30 mouse cellular contexts compared by ENCODE assay signal in the genomic region with DNA sequence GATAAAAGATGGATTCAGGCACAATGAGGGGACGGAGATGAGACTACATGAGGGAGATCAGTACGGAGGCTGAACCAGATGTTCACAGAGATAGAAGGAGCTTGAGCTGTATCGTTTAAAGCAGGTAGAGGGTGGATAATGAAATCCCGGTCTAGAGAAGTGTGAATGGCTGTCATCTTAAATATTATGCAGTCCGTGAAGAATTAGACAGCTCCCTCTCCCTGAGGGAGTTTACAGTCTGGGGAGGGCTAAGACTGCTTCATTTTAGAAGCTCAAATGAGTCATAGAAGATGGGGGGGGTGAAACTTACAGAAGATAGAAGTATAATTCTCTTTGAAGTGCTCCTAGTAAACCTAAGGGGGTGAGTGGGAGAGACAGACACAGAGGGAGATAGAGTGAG.
DNase-seq lines count a peak whose midpoint lies in the region; ATAC-seq and TF ChIP-seq lines count a peak whose summit lies in the region.
"Had no signal": no experiment of that assay in that cellular context is flagged by ENCODE, and none has a peak within 500 bp of the region (broad histone marks: within the 10 kb centered on the region; RNA-seq: fewer than 3 reads in every experiment).

No protein-coding gene starts in this region.

- 80% methylated on average over 5 of the region's 5 CpGs for WGBS in forebrain, postnatal 0 days
- 77% methylated on average over 5 of the region's 5 CpGs for WGBS in forebrain, embryonic 15.5 days

- H3K4me3 ChIP-seq in forebrain, postnatal 0 days (ENCODE audit: low read depth, low read length), result no peak overlapping the region
- H3K4me3 ChIP-seq in forebrain, embryonic 15.5 days, result no peak overlapping the region
- H3K4me3 ChIP-seq: embryonic facial prominence, embryonic 13.5 days; forebrain, embryonic 10.5 days; heart, embryonic 13.5 days; hindbrain, embryonic 15.5 days; kidney, embryonic 15.5 days; liver, embryonic 12.5 days; myocyte; neural tube, embryonic 12.5 days had no signal

- no peak overlapping the region for H3K27ac ChIP-seq in forebrain, postnatal 0 days (ENCODE audit: low read depth, low read length)
- no peak overlapping the region for H3K27ac ChIP-seq in forebrain, embryonic 15.5 days (replicated peaks)
- H3K27ac ChIP-seq: embryonic facial prominence, embryonic 13.5 days; forebrain, embryonic 10.5 days; heart, embryonic 13.5 days; hindbrain, embryonic 15.5 days; kidney, embryonic 15.5 days; liver, embryonic 12.5 days; macrophage; neural tube, embryonic 12.5 days had no signal

- ATAC-seq in forebrain, postnatal 0 days, result peak; percentile 27; the same call in 1 of the 2 replicates
- no peak; the same call in 1 of the 2 replicates for ATAC-seq in forebrain, embryonic 15.5 days (replicated peaks)
- ATAC-seq: forebrain, embryonic 16.5 days; inflammation-experienced regulatory T-cells, adult 6 months; liver, embryonic 12.5 days; liver, postnatal 0 days; Patski had no signal

- no peak overlapping the region for H3K4me2 ChIP-seq in forebrain, postnatal 0 days (ENCODE audit: low read depth)
- H3K4me2 ChIP-seq in forebrain, embryonic 15.5 days (replicated peaks), result no peak overlapping the region
- H3K4me2 ChIP-seq: embryonic facial prominence, embryonic 13.5 days; heart, embryonic 13.5 days; hindbrain, embryonic 15.5 days; kidney, embryonic 15.5 days; liver, embryonic 12.5 days; neural tube, embryonic 12.5 days had no signal

- no peak for DNase-seq in forebrain, postnatal 0 days
- peak; percentile 6 to 34 for DNase-seq in left cerebral cortex, postnatal 14 days (ENCODE audit: low spot score in 2 of 2)
- no peak for DNase-seq in left cerebral cortex, postnatal 4 days
- peak; percentile 28 for DNase-seq in right cerebral cortex, adult 18-20 months
- no peak for DNase-seq in right cerebral cortex, postnatal 10 days (ENCODE audit: low spot score in 2 of 2)
- DNase-seq in telencephalon, adult 2 months (ENCODE audit: low read depth, low spot score), result peak; percentile 49
- DNase-seq in kidney, adult 11 months, result no peak
- DNase-seq: adrenal gland, postnatal 10 days; cerebellum, adult 11-12 months; cerebellum, adult 9-11 months; gastrocnemius, postnatal 10 days; heart, postnatal 10 days; kidney, adult 18-20 months; kidney, postnatal 25 days; liver, postnatal 0 days; right cerebral cortex, postnatal 4 days had no signal

- H3K27me3 ChIP-seq in forebrain, postnatal 0 days (ENCODE audit: insufficient read depth, low read length), result no peaks in the 10 kb centered on the region
- H3K27me3 ChIP-seq in forebrain, embryonic 15.5 days, result no peaks in the 10 kb centered on the region
- H3K27me3 ChIP-seq: embryonic facial prominence, embryonic 13.5 days; heart, embryonic 13.5 days; hindbrain, embryonic 15.5 days; kidney, embryonic 15.5 days; liver, embryonic 12.5 days; neural tube, embryonic 12.5 days; Patski had no signal

- H3K36me3 ChIP-seq in forebrain, postnatal 0 days (ENCODE audit: insufficient read depth), result no peaks in the 10 kb centered on the region
- no peaks in the 10 kb centered on the region for H3K36me3 ChIP-seq in forebrain, embryonic 15.5 days
- H3K36me3 ChIP-seq: embryonic facial prominence, embryonic 13.5 days; forebrain, embryonic 10.5 days; G1E; heart, embryonic 13.5 days; hindbrain, embryonic 15.5 days; kidney, embryonic 15.5 days; liver, embryonic 12.5 days; neural tube, embryonic 12.5 days had no signal

- no peaks in the 10 kb centered on the region for H3K4me1 ChIP-seq in forebrain, postnatal 0 days (ENCODE audit: insufficient read depth)
- no peaks in the 10 kb centered on the region for H3K4me1 ChIP-seq in forebrain, embryonic 15.5 days
- H3K4me1 ChIP-seq: embryonic facial prominence, embryonic 13.5 days; forebrain, embryonic 10.5 days; heart, embryonic 13.5 days; hindbrain, embryonic 15.5 days; kidney, embryonic 15.5 days; liver, embryonic 12.5 days; neural tube, embryonic 12.5 days had no signal

- TF ChIP-seq CTCF in forebrain, postnatal 0 days (IDR thresholded peaks at IDR 0.05; ENCODE audit: low read depth), result no peak

- intact Hi-C loops in left cerebral cortex, postnatal 14 days (cut with DNase I), result no loop called here
- intact Hi-C loops in left cerebral cortex, postnatal 4 days (cut with DNase I), result no loop called here

- no peak overlapping the region for H3K9ac ChIP-seq in forebrain, postnatal 0 days
- no peak overlapping the region for H3K9ac ChIP-seq in forebrain, embryonic 15.5 days (replicated peaks)
- H3K9ac ChIP-seq: embryonic facial prominence, embryonic 13.5 days; heart, embryonic 13.5 days; hindbrain, embryonic 15.5 days; kidney, embryonic 15.5 days; liver, embryonic 12.5 days; liver, postnatal 0 days; neural tube, embryonic 12.5 days had no signal

- H3K9me3 ChIP-seq in forebrain, postnatal 0 days (ENCODE audit: low read length), result no peaks in the 10 kb centered on the region
- no peaks in the 10 kb centered on the region for H3K9me3 ChIP-seq in forebrain, embryonic 15.5 days
- H3K9me3 ChIP-seq: embryonic facial prominence, embryonic 13.5 days; forebrain, embryonic 10.5 days; heart, embryonic 13.5 days; hindbrain, embryonic 15.5 days; kidney, embryonic 15.5 days; liver, embryonic 12.5 days; neural tube, embryonic 12.5 days had no signal

Comparison
In these comparisons a context has a peak if more than half of its experiments do, and no peak if none do; other contexts are left out.
1. DNase-seq: peak in left cerebral cortex, postnatal 14 days (2 of 2), right cerebral cortex, adult 18-20 months (single experiment) and telencephalon, adult 2 months (single experiment); none in forebrain, postnatal 0 days (single experiment), left cerebral cortex, postnatal 4 days (single experiment), right cerebral cortex, postnatal 10 days (0 of 2) and kidney, adult 11 months (single experiment).